Mouse (Mus musculus) regulatory T cell (primary cell): ENCODE measurements around the gene Ankrd36.

ENCODE experiments used
- in situ Hi-C: fragments of 300-600 bp; cut with MboI, MseI; formaldehyde crosslinking; loops from one replicate; pipeline ENCODE4 v1.15.1; 2025; ENCODE audit warnings: high pct_unique_total_duplicates

The Ankrd36 gene

DNA sequence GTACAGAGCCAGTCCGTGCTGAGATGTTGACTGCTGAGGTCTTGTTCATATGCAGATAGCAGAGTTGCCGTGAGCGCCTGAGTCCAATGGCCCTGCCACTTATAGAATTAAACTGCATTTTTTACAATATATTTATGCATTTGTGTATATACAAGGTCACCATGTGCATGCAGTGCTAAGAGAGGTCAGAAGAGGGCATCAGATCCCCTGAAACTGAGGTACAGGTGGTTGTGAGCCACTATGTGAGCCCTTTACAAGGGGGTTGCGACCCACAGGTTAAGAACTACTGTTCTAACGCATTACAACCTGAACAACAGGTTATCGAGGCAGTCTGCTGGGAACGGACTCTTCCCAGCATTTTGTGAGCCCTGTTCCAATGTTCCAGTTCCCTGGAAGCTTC, 80.8 kb downstream of the Ankrd36 start:
- in situ Hi-C loops: loop anchor here (10.0 kb wide), 1 partner anchor 686 kb away; no protein-coding TSS in a partner anchor

GRCm38 (mm10) chr11:5682541-5682940, 113.1 kb downstream of the Ankrd36 start:
- in situ Hi-C loops: no loop called here

DNA sequence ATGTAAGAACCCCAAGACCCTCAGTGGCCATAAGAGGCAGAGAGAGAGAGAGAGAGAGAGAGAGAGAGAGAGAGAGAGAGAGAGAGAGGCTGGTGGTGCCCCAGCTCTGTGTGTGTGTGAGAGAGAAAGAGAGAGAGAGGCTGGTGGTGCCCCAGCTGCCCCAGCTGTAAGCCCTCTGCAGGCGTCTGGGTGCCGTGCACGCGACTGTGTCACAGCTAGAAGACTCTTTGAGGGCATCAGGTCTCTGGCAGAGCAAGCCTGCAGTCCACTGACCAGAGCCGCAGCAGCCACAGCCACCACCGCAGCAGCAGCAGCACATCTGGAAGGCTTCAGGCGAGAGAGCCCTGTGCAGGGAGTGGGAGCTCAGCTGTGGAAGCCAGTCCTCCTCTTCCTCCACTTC, 114.8 kb downstream of the Ankrd36 start:
- in situ Hi-C loops: no loop called here

GRCm38 (mm10) chr11:5691775-5692174, 122.3 kb downstream of the Ankrd36 start:
- in situ Hi-C loops: no loop called here

- in situ Hi-C loops: no loop called here
These were observed 131.3 kb downstream of the Ankrd36 start for GRCm38 (mm10) chr11:5700808-5701207.

GRCm38 (mm10) chr11:5701300-5701699, 131.8 kb downstream of the Ankrd36 start:
- in situ Hi-C loops: no loop called here

- in situ Hi-C loops: no loop called here
These were observed 132.3 kb downstream of the Ankrd36 start for GRCm38 (mm10) chr11:5701821-5702220.

- in situ Hi-C loops: no loop called here
These were observed 132.9 kb downstream of the Ankrd36 start for GRCm38 (mm10) chr11:5702271-5702956.

DNA sequence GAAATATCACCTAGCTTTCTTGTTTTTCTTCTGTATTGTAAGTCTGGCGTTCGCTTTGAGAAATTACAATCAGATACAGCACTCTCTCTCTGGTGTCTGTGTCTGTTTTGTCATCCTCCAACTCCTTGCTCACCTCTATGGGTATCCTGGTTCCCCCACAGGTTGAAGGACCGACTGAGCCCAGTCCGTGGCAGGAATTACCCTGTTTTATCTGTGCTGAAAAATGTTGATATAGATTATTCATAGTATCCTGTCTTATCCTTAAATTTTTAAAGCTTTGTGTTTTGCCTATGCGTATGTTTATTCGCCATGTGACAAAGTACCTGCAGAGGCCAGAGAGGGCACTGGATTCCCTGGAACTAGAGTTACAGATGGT, 133.5 kb downstream of the Ankrd36 start:
- in situ Hi-C loops: no loop called here

DNA sequence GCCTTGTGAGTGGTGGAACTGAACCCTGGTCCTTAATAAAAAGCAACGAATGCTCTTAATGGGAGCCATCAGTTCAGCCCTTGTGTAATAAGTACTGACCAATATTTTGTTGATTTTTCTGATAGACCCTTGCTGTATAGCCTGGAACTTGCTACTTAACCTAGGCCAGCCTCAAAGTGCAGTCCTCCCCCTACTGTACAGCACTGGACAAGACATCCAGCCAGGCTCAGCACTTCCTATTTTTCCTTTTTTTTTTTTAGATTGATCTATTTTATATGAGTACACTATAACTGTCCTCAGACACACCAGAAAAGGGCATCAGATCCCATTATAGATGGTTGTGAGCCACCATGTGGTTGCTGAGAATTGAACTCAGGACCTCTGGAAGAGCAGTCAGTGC, 133.9 kb downstream of the Ankrd36 start:
- in situ Hi-C loops: no loop called here

DNA sequence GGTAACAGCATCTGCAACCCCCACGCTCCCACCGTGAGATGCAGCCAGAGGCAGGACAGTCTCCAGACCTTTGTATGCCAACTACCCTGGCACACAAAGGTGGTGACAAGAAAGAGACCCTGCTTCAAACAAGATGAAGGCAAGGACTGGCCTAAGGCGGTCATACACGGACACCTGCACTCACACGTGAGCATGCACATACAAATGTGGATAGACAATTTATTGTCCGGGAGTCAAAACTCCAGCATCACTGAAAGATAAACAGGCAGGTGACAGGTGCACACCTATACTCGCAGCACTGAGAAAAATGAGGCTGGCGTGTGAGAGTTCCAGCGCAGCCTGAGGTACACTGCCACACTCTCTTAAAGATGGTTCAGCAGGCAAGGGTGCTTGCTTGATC, 136.5 kb downstream of the Ankrd36 start:
- in situ Hi-C loops: no loop called here

DNA sequence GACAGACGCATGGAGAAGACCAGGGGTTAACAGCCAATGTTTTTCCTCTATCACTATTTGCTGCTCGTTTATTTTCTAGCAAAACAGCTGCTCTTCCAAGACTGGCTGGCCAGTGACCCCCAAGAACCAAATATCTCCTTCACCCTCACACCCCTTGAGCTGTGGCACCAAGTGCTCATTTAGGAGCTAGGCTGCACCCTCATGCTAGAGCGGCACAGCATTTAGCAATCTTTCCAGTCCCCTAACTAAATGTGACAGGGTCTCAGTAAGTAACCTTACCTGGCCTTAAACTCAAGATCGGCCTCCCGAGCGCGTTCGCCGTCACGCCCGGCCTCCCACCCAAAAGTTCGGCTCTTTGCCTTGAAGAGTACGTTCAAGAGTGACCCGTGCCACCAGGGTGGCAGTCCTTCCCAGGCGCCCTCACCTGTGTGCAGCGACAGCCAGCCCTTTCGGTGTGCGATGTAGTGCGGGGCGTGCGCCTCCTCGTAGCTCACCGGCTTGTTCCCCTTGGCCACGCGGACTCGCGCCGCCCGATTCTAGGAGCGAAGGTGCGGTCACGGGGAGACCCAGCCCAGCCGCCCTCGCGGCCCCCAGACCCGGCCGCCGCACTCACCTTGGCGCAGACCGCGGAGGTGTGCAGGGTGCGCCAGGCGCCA, 137.5 kb downstream of the Ankrd36 start:
- in situ Hi-C loops: no loop called here

- in situ Hi-C loops: no loop called here
These were observed 138.3 kb downstream of the Ankrd36 start for GRCm38 (mm10) chr11:5707530-5708353.

- in situ Hi-C loops: no loop called here
These were observed 145.7 kb downstream of the Ankrd36 start for GRCm38 (mm10) chr11:5715179-5715578.

DNA sequence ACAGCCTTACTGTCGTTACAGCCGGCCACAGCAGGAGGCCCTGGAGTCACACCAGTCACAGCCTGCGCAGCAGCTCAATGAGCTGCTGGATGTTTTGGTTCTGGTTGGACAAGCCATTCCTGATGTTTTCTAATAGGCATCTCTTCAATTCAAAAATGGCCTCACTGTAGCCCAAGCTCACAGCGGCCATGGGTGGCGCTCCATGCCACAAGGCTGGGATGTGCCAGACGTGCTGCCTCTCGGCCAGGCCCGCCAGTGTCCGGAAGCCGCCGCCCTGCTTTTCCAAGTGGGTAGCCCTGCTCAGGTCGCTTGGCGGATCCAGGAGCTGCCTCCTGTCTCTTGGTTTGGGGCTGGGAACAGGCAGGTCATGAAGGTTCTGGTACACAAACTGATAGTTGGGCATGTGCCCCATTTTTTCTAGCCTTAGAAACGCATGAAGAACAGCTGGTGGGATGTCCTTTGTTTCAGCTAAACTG, 146.2 kb downstream of the Ankrd36 start, which contains the start of gene Mrps24:
TSS of gene Mrps24 (minus strand) at position 51 of the 476 bp plus-strand sequence.
- in situ Hi-C loops: no loop called here

- in situ Hi-C loops: no loop called here
These were observed 146.8 kb downstream of the Ankrd36 start for GRCm38 (mm10) chr11:5716246-5716645.

GRCm38 (mm10) chr11:5716938-5717705, 147.6 kb downstream of the Ankrd36 start:
- in situ Hi-C loops: no loop called here

DNA sequence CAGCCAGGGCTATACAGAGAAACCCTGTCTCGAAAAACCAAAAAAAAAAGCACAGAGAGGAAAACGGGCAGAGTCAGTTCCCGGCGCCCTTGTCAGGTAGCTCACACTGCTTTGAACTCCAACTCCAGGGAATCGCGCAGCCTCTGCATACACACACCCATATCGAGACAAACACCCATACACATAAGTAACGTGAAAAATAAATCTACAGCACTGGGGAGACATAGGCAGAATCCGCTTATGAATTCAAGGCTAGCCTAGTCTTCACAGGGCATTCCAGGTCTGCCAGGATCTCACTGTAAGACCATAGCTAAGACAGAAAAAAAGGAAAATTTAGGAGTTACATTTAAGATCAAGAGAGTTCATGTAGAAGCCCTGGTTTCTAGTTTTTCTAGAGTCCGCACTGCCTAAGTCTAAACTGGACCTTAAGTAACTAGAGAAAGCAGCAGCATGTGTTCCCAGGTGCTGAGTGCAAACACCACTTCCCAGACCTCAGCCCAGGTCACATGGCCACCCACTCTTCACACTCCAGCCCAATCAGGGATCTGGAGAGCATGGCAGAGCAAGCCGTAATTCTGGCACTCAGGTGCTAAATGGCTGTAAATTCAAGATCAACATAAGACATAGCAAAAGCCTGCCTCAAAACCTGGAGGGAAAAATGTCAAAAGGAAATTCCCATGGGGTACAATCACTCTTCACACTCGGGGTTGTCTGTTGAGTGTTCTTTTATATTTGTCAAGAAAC, 149.3 kb downstream of the Ankrd36 start:
- in situ Hi-C loops: no loop called here

DNA sequence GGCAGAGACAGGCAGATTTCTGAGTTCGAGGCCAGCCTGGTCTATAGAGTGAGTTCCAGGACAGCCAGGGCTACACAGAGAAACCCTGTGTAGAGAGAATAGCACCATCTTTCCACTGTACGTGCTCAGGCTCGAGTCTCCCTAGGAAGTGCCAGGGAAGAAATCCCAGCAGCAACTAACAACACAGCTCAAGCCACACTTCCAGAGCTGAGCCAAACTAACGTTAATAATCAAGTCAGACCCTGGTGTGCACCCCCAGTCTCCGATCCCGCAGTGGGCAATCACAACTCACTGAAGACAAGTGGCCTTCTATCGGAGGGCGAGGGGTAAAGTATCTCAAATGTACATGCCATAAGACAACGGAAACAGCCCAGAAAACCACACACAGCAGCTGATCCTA, 160.1 kb downstream of the Ankrd36 start:
- in situ Hi-C loops: no loop called here

GRCm38 (mm10) chr11:5732401-5732800, 162.9 kb downstream of the Ankrd36 start:
- in situ Hi-C loops: no loop called here

DNA sequence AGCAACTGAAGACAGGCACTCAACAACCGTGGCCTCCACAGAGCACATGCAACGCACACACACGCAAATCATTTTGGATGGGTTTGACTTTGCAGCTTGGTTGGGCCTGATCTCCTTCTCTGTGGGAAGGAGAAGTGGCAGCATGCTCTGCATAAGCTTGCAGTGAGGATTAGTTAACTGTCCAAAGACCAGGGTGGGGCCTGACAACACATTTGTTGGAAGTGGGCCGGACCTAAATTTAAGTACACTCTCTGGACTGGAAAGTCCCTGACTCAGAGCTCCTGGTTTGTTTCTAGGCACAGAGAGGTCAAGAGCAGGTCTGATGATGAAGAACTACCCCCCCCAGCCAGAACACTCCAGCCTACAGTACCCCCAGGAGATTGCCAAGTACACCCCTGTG, 164.8 kb downstream of the Ankrd36 start:
- in situ Hi-C loops: no loop called here
